Mouse (Mus musculus) granulocyte monocyte progenitor cell, adult 5-6 weeks (primary cell): ENCODE measurements around the gene Rpl23. TPM values are rescaled to one million over a fixed set of nuclear protein-coding genes. Genes with fewer than 3 reads are reported as not detected.
A peak's percentile ranks its signal among the peaks of the same experiment; 100 is the strongest.
"Not testable (repeated sequence)": the region's sequence is repeated elsewhere in the genome, so short reads cannot be mapped to it uniquely, and the experiment has no call there.

Experiments
- ATAC-seq: replicated peaks from 2 replicates; pipeline ENCODE4 v1.8.0; 2016; ENCODE audit warnings: mild to moderate bottlenecking, moderate TSS enrichment, inconsistent platforms; ENCODE audit not compliant: poor library complexity, severe bottlenecking
- total RNA-seq, 2 experiments: library from RNA; stranded (forward) in 1 of 2; stranded (reverse) in 1 of 2; fragments of 200-712, 200-1000 nt in 1 of 2; fragments of >200 nt in 1 of 2; fragmentation: Nextera tagmentation in 1 of 2; gene quantifications; 2 replicates each; pipeline ENCODE4 v1.2.3; 2014 to 2017

Gene Rpl23
- total RNA-seq, 2 experiments from 2014 or later: 2,335 to 3,329 TPM

- not testable (repeated sequence) for ATAC-seq
These were observed 47.4 kb downstream of the Rpl23 start for GRCm38 (mm10) chr11:97734810-97735209.

- no peak for ATAC-seq
These were observed 48.5 kb downstream of the Rpl23 start for GRCm38 (mm10) chr11:97733689-97734088.

DNA sequence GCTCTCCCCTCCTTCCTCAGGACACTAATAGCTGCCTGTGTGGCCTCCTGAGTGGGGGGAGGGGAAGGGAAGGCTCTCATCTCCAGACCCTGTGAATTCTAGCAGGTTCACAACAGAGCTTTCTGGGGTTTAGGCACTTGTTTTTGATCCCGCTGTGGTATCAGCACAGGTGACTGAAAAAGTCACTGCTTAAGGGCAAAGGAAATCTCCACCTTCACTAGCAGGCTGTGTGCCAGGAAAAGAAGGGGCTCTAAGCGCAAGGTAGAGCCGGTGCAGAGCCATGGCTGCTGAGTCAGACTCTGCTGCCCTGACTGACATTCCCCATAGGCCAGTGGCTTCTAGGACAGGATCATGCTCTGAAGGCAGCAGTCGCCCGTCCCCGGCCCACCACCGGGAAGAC lies 53.5 kb downstream of the Rpl23 start:
- ATAC-seq: no peak

DNA sequence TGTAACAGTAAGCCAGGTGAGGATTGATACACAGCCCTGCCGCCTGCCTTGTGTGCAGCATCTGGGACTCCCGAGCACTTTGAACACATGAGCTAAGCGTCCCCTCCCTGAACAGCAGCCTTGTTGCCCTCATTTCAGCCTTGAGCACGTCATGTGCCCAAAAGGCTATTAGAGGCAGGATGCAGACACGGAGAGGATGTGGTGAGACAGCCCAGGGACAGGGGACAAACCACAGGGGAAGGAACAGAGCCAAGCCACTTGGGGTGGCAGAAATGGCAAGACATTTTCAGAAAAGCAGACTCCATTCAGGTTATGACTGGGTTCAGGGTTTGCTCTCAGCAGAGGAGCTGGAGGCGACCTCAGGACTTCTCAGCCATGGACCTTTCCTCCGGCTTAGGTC lies 53.9 kb downstream of the Rpl23 start:
- ATAC-seq: peak; percentile 97

Other genes with a start within 250 kb of the Rpl23 start
- not detected in 2 replicates for gene Srcin1, start 206.3 kb downstream of the Rpl23 start, total RNA-seq (2014; fragmentation: Nextera tagmentation)
- not detected in 2 replicates for gene Srcin1, start 206.3 kb downstream of the Rpl23 start, total RNA-seq (2017)
- gene Epop, start 152.7 kb downstream of the Rpl23 start, total RNA-seq (2014; fragmentation: Nextera tagmentation): 7.5 and 8.1 TPM in 2 replicates
- 1.6 and 2.5 TPM in 2 replicates for gene Epop, start 152.7 kb downstream of the Rpl23 start, total RNA-seq (2017)
- 5.7 and 8.5 TPM in 2 replicates for gene Mllt6, start 119.0 kb downstream of the Rpl23 start, total RNA-seq (2014; fragmentation: Nextera tagmentation)
- gene Mllt6, start 119.0 kb downstream of the Rpl23 start, total RNA-seq (2017): 4.9 and 6.5 TPM in 2 replicates
- 48.1 and 62.9 TPM in 2 replicates for gene Cisd3, start 96.6 kb downstream of the Rpl23 start, total RNA-seq (2014; fragmentation: Nextera tagmentation)
- 0.82 and 6.5 TPM in 2 replicates for gene Cisd3, start 96.6 kb downstream of the Rpl23 start, total RNA-seq (2017)
- 6.3 and 14.3 TPM in 2 replicates for gene Pcgf2, start 81.9 kb downstream of the Rpl23 start, total RNA-seq (2014; fragmentation: Nextera tagmentation)
- gene Pcgf2, start 81.9 kb downstream of the Rpl23 start, total RNA-seq (2017): 1.8 and 2.8 TPM in 2 replicates
- 181 and 283 TPM in 2 replicates for gene Psmb3, start 79.0 kb downstream of the Rpl23 start, total RNA-seq (2014; fragmentation: Nextera tagmentation)
- 168 and 196 TPM in 2 replicates for gene Psmb3, start 79.0 kb downstream of the Rpl23 start, total RNA-seq (2017)
- 23.4 and 28.1 TPM in 2 replicates for gene Pip4k2b, start 37.7 kb downstream of the Rpl23 start, total RNA-seq (2014; fragmentation: Nextera tagmentation)
- gene Pip4k2b, start 37.7 kb downstream of the Rpl23 start, total RNA-seq (2017): 16.6 and 20.8 TPM in 2 replicates
- 9.0 and 13.0 TPM in 2 replicates for gene Cwc25, start 15.9 kb downstream of the Rpl23 start, total RNA-seq (2014; fragmentation: Nextera tagmentation)
- 16.3 and 18.9 TPM in 2 replicates for gene Cwc25, start 15.9 kb downstream of the Rpl23 start, total RNA-seq (2017)
- not detected in 2 replicates for gene 1700001P01Rik, start 6.5 kb downstream of the Rpl23 start, total RNA-seq (2014; fragmentation: Nextera tagmentation)
- gene 1700001P01Rik, start 6.5 kb downstream of the Rpl23 start, total RNA-seq (2017): not detected in 2 replicates
- 60.5 and 60.7 TPM in 2 replicates for gene Lasp1, start 16.6 kb upstream of the Rpl23 start, total RNA-seq (2014; fragmentation: Nextera tagmentation)
- 92.5 and 124 TPM in 2 replicates for gene Lasp1, start 16.6 kb upstream of the Rpl23 start, total RNA-seq (2017)
- 3.8 TPM in 1 of 2 replicates, not detected in the other for gene B230217C12Rik, start 58.3 kb upstream of the Rpl23 start, total RNA-seq (2014; fragmentation: Nextera tagmentation)
- 1.3 TPM in 1 of 2 replicates, not detected in the other for gene B230217C12Rik, start 58.3 kb upstream of the Rpl23 start, total RNA-seq (2017)
- not detected in 2 replicates for gene Fbxo47, start 101.7 kb upstream of the Rpl23 start, total RNA-seq (2014; fragmentation: Nextera tagmentation)
- gene Fbxo47, start 101.7 kb upstream of the Rpl23 start, total RNA-seq (2017): 2.0 and 2.2 TPM in 2 replicates
- gene Plxdc1, start 204.0 kb upstream of the Rpl23 start, total RNA-seq (2014; fragmentation: Nextera tagmentation): 3.1 and 3.2 TPM in 2 replicates
- gene Plxdc1, start 204.0 kb upstream of the Rpl23 start, total RNA-seq (2017): 1.6 and 3.9 TPM in 2 replicates
- 11.0 and 15.7 TPM in 2 replicates for gene Arl5c, start 213.7 kb upstream of the Rpl23 start, total RNA-seq (2014; fragmentation: Nextera tagmentation)
- gene Arl5c, start 213.7 kb upstream of the Rpl23 start, total RNA-seq (2017): 2.9 and 6.1 TPM in 2 replicates
- 0.71 and 4.5 TPM in 2 replicates for gene Cacnb1, start 240.6 kb upstream of the Rpl23 start, total RNA-seq (2014; fragmentation: Nextera tagmentation)
- 0.56 and 0.77 TPM in 2 replicates for gene Cacnb1, start 240.6 kb upstream of the Rpl23 start, total RNA-seq (2017)
- gene Rpl19, start 244.3 kb upstream of the Rpl23 start, total RNA-seq (2014; fragmentation: Nextera tagmentation): 3,567 and 3,801 TPM in 2 replicates
- gene Rpl19, start 244.3 kb upstream of the Rpl23 start, total RNA-seq (2017): 1,586 and 1,858 TPM in 2 replicates